Mouse (Mus musculus): ENCODE results near the gene Homer2.

Gene Homer2

GRCm38 (mm10) chr7:81557985-81558360 lies 149.4 kb downstream of the Homer2 start:
- no peak for DNase-seq

- DNase-seq = no peak
Observed at GRCm38 (mm10) chr7:81557252-81557984, 149.9 kb downstream of the Homer2 start.

- DNase-seq = no peak
Observed at GRCm38 (mm10) chr7:81556839-81557238, 150.5 kb downstream of the Homer2 start.

- peak; percentile 19 to 22 for DNase-seq
Observed at GRCm38 (mm10) chr7:81554369-81554768, 153.0 kb downstream of the Homer2 start.

- no peak for DNase-seq
Observed at GRCm38 (mm10) chr7:81553589-81553988, 153.7 kb downstream of the Homer2 start.
